Mouse (Mus musculus): ENCODE data around the gene Ttc30b.

DNA sequence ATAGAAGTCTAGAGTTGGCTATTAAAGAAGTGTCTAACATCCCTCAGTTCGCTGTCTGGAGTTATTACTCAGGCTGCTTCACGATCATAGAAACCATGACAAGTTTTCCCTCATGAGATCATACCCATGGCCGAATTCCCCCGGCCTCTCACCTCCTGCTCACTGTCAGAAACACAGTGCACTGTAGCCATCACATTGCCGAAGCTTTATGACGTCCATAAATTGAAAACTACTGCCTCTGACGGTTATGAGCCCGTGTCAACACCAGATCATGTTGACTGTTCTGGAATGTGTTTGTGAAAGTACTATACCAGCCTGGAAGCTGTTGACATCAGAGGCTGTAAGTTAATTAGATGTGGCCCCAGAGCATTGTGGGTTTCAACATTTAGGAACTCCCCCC lies 12.3 kb upstream of the Ttc30b start:
- TF ChIP-seq CTCF (IDR thresholded peaks at IDR 0.05) (no peak), EP300 (IDR thresholded peaks at IDR 0.05) (no peak)

All from lung, postnatal 0 days (tissue).